Mouse (Mus musculus) erythroid progenitor cell, adult 5-6 weeks (primary cell): ENCODE measurements around the gene Tmem53. TPM values are rescaled to one million over a fixed set of nuclear protein-coding genes. Genes with fewer than 3 reads are reported as not detected.
A peak's percentile ranks its signal among the peaks of the same experiment; 100 is the strongest.
"Not testable (repeated sequence)": the region's sequence is repeated elsewhere in the genome, so short reads cannot be mapped to it uniquely, and the experiment has no call there.

ENCODE experiments used
- ATAC-seq: replicated peaks from 2 replicates; pipeline ENCODE4 v1.8.0; 2016; ENCODE audit warnings: moderate number of reproducible peaks, mild to moderate bottlenecking, moderate TSS enrichment, inconsistent platforms; ENCODE audit not compliant: poor library complexity, low FRiP score, severe bottlenecking
- total RNA-seq, 2 experiments: library from RNA; stranded (forward) in 1 of 2; stranded (reverse) in 1 of 2; fragments of 150-400 nt in 1 of 2; fragments of 186-747, 209-891 nt in 1 of 2; gene quantifications; 2 replicates each; pipeline versions ENCODE4 v1.2.3 to v1.2.4; 2015 to 2017; ENCODE audit warnings: low replicate concordance in 2 of 2

The Tmem53 gene
- total RNA-seq, 2 experiments from 2014 or later: 8.4 TPM; not detected in 1

DNA sequence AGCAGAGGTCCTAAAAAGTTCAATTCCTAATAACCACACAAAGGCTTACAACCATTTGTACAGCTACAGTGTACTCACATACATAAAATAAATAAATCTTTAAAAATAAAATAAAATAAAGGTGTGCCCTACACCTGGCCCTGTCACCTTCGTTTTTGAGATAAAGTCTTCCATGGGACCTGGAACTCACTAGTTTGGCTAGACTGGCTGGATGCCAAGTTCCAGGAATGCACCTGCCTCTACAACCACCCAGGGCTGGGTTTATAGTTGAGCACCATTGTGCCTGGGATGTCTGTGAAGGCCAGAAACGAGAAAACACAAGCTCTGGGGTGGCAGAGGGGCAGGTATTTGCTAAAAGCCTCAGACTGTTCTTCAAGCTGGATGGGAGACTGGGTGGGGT is 12.6 kb upstream of the Tmem53 start:
- ATAC-seq: no peak

- ATAC-seq: no peak
Observed at GRCm38 (mm10) chr4:117240867-117241266, 10.9 kb upstream of the Tmem53 start.

DNA sequence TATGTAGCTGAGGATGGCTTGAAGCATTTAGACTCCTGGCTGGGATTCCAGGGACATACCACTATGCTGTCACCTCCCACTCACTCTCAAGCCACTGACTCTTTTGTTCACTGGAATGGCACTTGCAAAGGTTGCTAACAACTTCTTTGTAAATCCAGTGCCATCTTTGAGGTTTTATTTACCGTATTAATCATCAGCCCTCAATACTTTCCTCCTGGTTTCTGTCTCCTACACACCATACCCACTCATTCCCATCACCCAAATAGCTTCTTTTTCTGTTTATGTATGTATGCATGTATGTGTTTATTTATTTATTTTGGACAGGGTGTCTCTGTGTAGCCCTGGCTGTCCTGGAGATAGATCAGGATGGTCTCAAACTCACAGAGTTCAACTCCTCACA is 769 bp upstream of the Tmem53 start:
- ATAC-seq: no peak

DNA sequence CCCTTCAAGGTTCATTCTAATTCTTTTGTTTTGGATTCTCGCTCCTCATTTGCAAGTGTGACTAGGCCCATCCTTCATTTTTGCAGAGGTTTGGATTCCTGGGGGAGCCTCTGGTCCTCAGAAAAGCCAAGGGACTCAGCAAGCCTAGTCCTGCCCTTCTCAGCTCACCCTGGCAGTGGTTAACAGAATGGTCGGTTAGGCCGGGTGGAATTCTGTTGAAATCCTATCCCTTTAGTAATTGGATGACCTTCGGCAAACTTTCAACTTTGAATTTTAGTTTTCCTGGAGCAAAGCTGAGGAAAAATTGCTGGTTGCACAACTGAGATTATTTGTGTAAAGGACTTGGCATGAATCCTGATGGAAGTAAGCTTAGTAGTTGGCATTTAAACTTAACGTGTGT is 600 bp downstream of the Tmem53 start:
- no peak for ATAC-seq

DNA sequence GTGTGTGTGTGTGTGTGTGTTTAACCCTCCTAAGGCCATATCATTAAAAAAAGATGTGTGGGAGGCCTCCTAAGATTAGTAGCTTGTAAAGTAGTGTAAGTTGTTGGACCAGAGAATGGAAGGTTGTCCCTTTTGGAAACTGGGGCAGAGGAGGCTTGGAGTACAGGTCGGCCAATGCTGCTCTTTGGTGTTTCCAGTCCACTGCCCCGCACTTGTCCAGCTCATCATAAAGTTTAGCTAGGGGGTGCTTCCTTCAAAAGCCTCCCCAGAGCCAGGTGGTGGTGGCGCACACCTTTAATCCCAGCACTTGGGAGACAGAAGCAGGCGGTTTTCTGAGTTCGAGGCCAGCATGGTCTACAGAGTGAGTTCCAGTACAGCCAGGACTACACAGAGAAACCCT is 1.0 kb downstream of the Tmem53 start:
- ATAC-seq: no peak

GRCm38 (mm10) chr4:117253218-117254016 is 1.7 kb downstream of the Tmem53 start:
- no peak for ATAC-seq

GRCm38 (mm10) chr4:117254017-117254627 is 2.4 kb downstream of the Tmem53 start:
- no peak for ATAC-seq

DNA sequence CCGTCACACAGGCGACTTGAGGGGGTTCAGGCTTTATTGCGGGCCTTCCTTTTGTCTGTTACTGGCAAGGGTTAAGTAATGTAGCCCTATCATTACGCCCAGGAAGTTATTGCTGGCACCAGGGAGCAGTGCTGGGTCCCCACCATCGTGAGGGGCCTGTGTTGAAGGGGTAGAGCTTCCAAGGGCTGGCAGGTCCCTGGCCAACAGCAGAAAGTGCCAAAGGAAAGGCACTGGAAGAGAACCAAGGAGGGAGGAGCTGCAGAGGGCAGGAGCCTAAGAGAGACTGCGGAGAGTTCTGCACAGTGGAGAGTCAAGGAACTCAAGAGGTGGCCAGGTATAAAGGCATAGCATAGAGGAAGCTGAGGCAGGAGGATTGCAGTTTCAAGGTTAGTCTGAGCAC is 2.9 kb downstream of the Tmem53 start:
- ATAC-seq: no peak

DNA sequence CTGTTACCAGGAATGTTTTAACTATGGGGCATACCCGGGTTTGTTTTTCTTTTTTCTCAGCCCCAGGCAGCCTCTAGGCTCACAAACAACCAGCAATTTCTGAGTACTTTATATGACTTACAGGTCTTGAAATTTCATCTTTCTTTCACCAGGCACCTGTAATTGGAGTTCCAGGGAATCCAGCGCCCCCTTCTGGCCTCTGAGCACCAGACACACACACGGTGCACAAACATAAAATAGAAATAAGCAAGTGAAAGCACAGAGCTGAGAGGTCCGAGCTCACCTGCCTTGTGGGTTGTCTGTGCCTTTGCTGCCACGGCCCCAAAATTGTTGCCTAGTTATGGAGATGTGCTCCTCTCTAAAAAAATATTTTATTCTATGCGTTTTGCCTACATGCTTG is 8.2 kb downstream of the Tmem53 start:
- not testable (repeated sequence) for ATAC-seq

- ATAC-seq: no peak
Observed at GRCm38 (mm10) chr4:117261222-117261621, 9.5 kb downstream of the Tmem53 start.

GRCm38 (mm10) chr4:117262101-117262913 is 10.6 kb downstream of the Tmem53 start:
- no peak for ATAC-seq

DNA sequence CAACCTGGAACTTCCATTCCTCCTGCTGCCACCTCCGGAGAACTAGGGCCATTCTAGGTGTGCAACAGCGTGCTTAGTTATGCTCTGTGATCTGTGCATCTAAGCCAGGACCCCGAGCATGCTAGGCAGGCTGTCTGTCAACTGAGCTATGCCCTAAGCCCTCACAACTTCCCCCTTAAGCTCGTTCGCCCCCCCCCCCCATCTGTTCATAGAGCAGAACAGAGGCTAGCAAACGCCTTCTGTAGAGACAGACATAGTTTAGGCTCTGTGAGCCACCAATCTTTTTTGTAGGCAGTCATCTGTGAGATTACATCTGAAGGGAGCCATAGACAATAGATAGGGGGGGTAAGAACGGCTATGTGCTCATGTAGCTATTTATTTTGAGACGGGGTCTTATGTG is 11.2 kb downstream of the Tmem53 start:
- no peak for ATAC-seq

GRCm38 (mm10) chr4:117267284-117267683 is 15.5 kb downstream of the Tmem53 start:
- peak; percentile 56 for ATAC-seq

DNA sequence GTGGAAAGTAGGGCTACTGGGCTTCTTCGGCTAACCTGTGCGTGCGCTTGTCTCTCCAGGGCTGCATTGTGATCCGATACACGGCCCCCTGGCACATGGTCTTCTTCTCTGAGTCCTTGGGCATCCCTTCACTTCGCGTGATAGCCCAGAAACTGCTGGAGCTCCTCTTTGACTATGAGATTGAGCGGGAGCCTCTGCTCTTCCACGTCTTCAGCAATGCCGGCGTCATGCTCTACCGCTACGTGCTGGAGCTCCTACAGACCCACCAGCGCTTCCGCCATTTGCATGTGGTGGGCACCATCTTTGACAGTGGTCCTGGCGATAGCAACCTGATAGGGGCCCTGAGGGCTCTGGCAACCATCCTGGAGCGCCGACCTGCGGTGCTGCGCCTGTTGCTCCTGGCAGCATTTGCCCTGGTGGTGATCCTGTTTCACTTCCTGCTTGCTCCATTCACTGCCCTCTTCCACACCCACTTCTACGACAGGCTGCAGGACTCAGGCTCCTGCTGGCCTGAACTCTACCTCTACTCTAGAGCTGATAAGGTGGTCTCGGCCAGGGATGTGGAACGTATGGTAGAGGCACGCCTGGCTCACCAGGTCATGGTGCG is 16.2 kb downstream of the Tmem53 start:
- no peak for ATAC-seq

GRCm38 (mm10) chr4:117270278-117270677 is 18.5 kb downstream of the Tmem53 start:
- peak; percentile 55; the same call in 1 of the 2 replicates for ATAC-seq

- ATAC-seq: no peak
Observed at GRCm38 (mm10) chr4:117272459-117272858, 20.7 kb downstream of the Tmem53 start.

DNA sequence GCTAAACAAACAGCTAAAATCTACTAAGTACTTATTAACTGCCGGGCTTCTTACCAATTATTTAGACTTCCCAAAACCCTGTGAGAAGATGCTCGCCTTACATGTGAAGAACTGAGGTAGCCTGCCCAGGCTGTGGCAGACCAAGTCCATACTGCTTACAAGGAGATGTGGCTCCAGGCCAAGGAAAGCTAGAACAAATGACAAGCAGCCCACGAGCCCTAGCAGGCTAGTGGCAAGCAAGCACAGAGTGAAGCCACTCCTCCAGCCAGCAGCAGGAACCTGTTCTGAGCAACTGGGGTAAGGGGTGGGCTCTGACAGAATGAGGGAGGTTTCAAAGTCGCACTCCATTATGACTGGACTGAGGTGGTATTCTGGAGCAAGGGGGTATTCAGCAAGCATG is 23.0 kb downstream of the Tmem53 start:
- ATAC-seq: no peak

GRCm38 (mm10) chr4:117276281-117276711 is 24.5 kb downstream of the Tmem53 start:
- ATAC-seq: no peak

DNA sequence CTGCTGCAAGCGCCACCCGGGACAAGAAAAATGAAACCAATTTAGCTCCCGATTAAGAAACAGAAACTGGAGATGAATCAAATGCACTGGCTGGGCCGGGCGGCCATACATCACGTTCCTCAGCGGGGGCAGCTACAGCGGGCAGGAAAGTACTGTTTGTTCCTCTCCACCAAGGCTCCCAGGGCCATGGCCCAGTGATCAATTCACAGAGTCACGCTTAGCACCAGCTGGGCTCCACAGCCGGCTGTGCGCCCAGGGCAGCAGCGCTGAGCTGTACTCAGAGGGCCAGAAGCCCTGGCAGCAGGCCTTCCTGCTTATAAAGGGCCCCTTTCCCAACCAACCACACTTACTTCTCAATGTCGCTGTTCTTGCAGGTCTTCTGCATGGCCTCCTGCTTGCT is 25.3 kb downstream of the Tmem53 start:
- ATAC-seq: no peak

DNA sequence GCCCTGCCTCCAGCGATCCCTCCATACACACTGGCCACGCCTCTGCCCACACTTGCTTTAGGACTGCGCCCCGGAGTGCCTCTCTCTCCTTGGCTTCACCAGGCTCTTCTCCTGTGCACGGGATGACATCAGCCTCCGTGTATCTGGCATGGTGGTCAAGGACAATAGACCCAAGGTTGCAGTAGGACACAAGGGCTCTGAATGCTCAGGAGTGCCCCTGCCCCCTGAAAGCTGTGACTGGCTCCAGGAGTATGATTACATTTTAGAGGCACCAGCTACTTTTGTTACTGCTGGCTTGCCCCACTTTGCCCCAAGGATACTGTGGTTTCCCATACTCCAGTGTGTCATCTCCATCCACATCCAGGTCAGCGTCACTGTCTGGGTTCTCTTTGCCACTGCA is 25.9 kb downstream of the Tmem53 start:
- ATAC-seq: no peak
